Mouse (Mus musculus) neural tube, embryonic 11.5 days (tissue): ENCODE measurements around the gene Piwil1. TPM values are rescaled to one million over a fixed set of nuclear protein-coding genes. Genes with fewer than 3 reads are reported as not detected.

Experiments used
- ATAC-seq: fragments of 200-750 bp; cut with Nextera tagmentation; 2 replicates; pipeline ENCODE4 v1.8.0; 2017; ENCODE audit warnings: moderate number of reproducible peaks, mild to moderate bottlenecking, moderate TSS enrichment, moderate library complexity; ENCODE audit not compliant: insufficient read depth, low FRiP score, low TSS enrichment
- DNase-seq: peaks from one replicate; pipeline ENCODE4 v3.0.0-alpha.2; 2015; ENCODE audit warnings: low spot score
- H3K27ac ChIP-seq: fragments of 300-500 bp; sonication (generic); 2 replicates; pipeline ENCODE4 v1.5.1; 2014; ENCODE audit warnings: low read depth, mild to moderate bottlenecking, low read length
- H3K27me3 ChIP-seq: fragments of 300-500 bp; sonication (generic); 2 replicates; pipeline ENCODE4 v1.6.1; 2014; ENCODE audit warnings: mild to moderate bottlenecking, low read length, mixed read lengths; ENCODE audit not compliant: control insufficient read depth, insufficient read depth
- H3K36me3 ChIP-seq: fragments of 300-500 bp; sonication (generic); 2 replicates; pipeline ENCODE4 v1.6.1; 2014; ENCODE audit warnings: mild to moderate bottlenecking, low read length, moderate library complexity, mixed read lengths; ENCODE audit not compliant: control insufficient read depth, insufficient read depth
- H3K4me1 ChIP-seq: fragments of 300-500 bp; sonication (generic); 2 replicates; pipeline ENCODE4 v1.6.1; 2014; ENCODE audit warnings: low read length, mixed read lengths; ENCODE audit not compliant: control insufficient read depth, insufficient read depth
- H3K4me2 ChIP-seq: fragments of 300-500 bp; sonication (generic); 2 replicates; pipeline ENCODE4 v1.6.1; 2014; ENCODE audit warnings: low read depth, mild to moderate bottlenecking, moderate library complexity
- H3K4me3 ChIP-seq: fragments of 300-500 bp; sonication (generic); 2 replicates; pipeline ENCODE4 v1.5.1; 2014; ENCODE audit warnings: low read depth, low read length
- H3K9ac ChIP-seq: fragments of 300-500 bp; sonication (generic); 2 replicates; pipeline ENCODE4 v1.6.1; 2014; ENCODE audit warnings: mild to moderate bottlenecking, low read length
- H3K9me3 ChIP-seq: fragments of 300-500 bp; sonication (generic); 2 replicates; pipeline ENCODE4 v1.6.1; 2016; ENCODE audit warnings: low read length; ENCODE audit not compliant: control insufficient read depth
- WGBS: fragments of 180-500 bp; shearing (Covaris S2); extraction: QIAGEN DNeasy Blood & Tissue Kit; methylation state at CpG from one replicate; pipeline ENCODE4 v1.1.7; 2014; 5-methylcytosine and 5-hydroxymethylcytosine counted together
- polyA plus RNA-seq: library from polyadenylated mRNA; unstranded; fragments of >200 nt; fragmentation: Nextera tagmentation; extraction: Ambion mirVana; gene quantifications from 2 replicates; pipeline ENCODE4 v1.2.1, GENCODE M21; 2014

Gene Piwil1
- not detected in 2 replicates for polyA plus RNA-seq

DNA sequence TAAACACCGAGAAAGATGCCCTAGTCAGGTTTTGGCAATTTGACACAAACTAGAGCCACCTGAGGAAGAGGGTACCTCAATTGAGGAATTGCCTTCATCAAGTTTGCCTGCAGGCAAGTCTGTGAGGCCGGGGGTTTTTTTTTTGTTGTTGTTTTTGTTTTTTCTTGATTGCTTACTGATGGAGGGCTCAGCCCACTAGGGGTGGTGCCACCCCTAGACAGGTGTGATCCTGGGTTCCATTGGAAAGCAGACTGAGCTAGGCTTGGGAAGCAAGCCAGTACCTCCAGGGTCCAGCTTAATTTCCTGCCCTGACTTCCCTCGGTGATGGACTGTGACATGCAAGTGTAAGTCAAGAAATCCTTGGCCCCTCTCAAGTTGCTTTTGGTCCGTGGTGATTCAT is at the start of gene Piwil1:
TSS of gene Piwil1 (plus strand) at position 301 of the 400 bp plus-strand sequence.
- ATAC-seq: no peak

DNA sequence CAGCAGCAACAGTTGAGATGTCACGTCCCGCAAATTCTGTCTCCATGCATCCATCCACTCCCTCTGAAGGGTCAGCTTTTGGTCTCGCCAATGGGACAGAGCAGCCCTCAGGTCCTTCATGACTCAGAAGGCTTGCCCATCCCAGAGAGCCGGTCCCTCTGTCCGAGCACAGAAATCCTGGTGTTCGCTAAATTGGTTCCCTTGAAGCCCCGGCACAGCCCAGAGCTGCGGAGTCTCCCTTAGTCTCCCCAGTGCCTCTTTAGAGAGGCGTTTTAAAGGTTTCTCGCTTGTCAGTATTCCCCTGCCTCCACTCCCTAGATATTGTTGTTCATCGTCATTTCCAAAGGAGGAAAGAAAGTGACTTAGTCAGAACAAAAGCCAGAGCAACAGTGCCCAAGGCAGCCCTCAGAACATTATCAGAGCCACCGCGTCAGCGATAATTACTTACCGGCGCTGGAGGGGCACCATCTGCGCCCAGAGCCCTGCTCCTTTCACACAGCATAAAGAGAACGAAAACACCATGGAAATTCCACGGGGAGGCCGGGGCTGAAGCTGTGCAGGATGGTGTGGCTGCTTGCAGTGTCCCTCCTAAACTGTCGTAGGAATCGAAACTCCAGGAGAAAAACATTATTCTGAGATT is 45.7 kb upstream of the Piwil1 start:
- H3K4me2 ChIP-seq: peak overlapping the region; percentile 21
- no peaks in the 10 kb centered on the region for H3K36me3 ChIP-seq
- H3K9me3 ChIP-seq: no peaks in the 10 kb centered on the region
- no peak overlapping the region; the same call in 1 of the 2 replicates for H3K9ac ChIP-seq
- 48% methylated on average over 22 of the region's 22 CpGs for WGBS
- H3K27ac ChIP-seq: no peak overlapping the region
- peak; percentile 45; the same call in 1 of the 2 replicates for ATAC-seq
- no peaks in the 10 kb centered on the region for H3K27me3 ChIP-seq
- no peak overlapping the region for H3K4me3 ChIP-seq
- H3K4me1 ChIP-seq: no peaks in the 10 kb centered on the region
- peak; percentile 45 for DNase-seq

More for the DNA sequence above, at the start of gene Piwil1:
- Histone ChIP-seq H3K36me3 (no peaks in the 10 kb centered on the region), H3K4me1 (no peaks in the 10 kb centered on the region), H3K4me3 (no peak within 1 kb of the TSS), H3K27ac (no peak within 1 kb of the TSS), H3K27me3 (no peaks in the 10 kb centered on the region), H3K9ac (no peak within 1 kb of the TSS), H3K4me2 (no peak within 1 kb of the TSS), H3K9me3 (peaks cover 4% of the 10 kb centered on the region; the same call in 1 of the 2 replicates)
- DNase-seq: no peak
- 73% methylated on average over 4 of the region's 4 CpGs for WGBS

DNA sequence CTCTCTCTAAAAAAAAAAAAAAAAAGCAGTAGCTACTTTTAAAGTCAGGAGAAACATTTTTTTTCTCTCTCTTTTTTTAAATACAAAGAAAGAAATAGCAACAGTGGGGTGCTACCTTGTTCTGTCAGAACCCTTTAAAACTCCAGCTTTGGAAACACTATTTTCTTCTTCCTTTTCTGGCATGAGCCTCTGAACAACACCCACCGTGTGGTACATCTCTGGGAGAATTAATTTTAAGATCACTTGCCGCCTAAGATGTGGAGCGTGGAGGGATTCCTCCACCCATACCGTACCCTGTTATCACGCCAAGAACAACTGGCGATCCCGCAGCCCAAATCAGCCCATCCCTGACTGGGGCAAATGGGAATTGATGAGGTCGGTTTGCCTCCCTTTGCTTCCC is 42.2 kb upstream of the Piwil1 start:
- Histone ChIP-seq H3K9me3 (no peaks in the 10 kb centered on the region), H3K27me3 (no peaks in the 10 kb centered on the region), H3K9ac (no peak overlapping the region), H3K4me2 (no peak overlapping the region), H3K4me3 (no peak overlapping the region), H3K4me1 (no peaks in the 10 kb centered on the region), H3K27ac (no peak overlapping the region), H3K36me3 (no peaks in the 10 kb centered on the region)
- no peak for DNase-seq
- ATAC-seq: no peak
- 65% methylated on average over 8 of the region's 8 CpGs for WGBS

DNA sequence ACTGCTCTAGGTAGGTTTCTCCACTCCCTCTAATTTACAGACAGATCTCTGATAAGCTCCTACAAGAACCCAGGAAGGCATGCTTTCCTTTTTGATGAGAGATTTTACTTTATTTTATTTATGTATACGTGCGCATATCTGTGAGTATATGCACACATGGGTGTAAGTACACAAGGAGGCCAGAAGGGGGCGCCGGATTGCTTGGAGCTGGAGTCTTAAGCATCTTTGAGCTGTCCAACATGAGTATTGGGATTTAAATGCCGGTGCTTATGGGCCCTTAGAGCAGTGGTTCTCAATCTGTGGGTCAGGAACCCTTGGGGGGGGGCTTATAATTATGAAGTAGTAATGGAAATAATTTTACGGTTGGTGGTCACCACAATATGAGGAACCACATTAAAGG is 39.4 kb upstream of the Piwil1 start:
- Histone ChIP-seq H3K36me3 (no peaks in the 10 kb centered on the region), H3K4me2 (no peak overlapping the region), H3K9me3 (no peaks in the 10 kb centered on the region), H3K9ac (no peak overlapping the region), H3K27ac (no peak overlapping the region), H3K4me1 (no peaks in the 10 kb centered on the region), H3K4me3 (no peak overlapping the region), H3K27me3 (no peaks in the 10 kb centered on the region)
- ATAC-seq (no peak), DNase-seq (no peak)
- WGBS: 94% methylated on average over 6 of the region's 6 CpGs

DNA sequence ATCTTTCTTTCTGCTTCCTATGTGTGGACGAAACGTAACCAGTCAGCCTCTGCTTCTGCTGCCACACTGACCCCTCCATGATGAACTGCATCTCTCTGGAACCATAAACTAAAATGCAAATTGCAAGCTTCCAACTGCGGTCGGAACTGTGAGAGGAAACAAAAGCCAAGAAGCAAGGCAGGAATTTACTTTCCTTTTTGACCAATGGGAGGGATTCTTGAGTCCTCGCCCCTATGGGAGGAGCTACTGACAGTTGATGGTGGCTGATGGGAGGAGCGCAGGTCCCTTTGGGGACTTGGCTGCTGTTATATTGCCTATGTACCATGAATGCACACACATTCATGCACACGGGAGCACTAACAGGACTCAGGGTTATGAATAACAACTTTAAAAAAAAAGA is 38.3 kb upstream of the Piwil1 start:
- no peaks in the 10 kb centered on the region for H3K9me3 ChIP-seq
- ATAC-seq (no peak), DNase-seq (no peak)
- H3K27ac ChIP-seq: no peak overlapping the region
- no peak overlapping the region for H3K9ac ChIP-seq
- 74% methylated on average over 7 of the region's 7 CpGs for WGBS
- no peaks in the 10 kb centered on the region for H3K36me3 ChIP-seq
- no peak overlapping the region for H3K4me2 ChIP-seq
- H3K4me3 ChIP-seq: no peak overlapping the region
- H3K4me1 ChIP-seq: no peaks in the 10 kb centered on the region
- H3K27me3 ChIP-seq: no peaks in the 10 kb centered on the region

DNA sequence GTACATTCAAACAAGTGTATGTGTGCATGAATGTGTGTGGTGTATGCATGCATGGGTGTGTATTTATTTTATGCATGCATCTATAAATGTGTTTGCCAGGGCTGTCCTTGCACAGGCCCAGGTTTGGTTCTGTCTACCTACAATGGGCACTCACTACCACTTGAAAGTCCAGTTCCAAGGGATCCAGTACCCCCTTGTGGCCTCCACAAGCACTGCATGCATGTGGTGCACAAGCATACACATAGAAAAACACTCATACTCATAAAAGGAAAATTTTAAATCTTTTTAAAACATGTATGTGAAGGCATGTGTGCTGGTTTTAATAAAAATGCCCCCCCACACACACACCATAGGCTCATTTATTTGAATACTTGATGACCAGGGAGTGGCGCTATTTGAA is 37.3 kb upstream of the Piwil1 start:
- Histone ChIP-seq H3K27ac (no peak overlapping the region), H3K36me3 (no peaks in the 10 kb centered on the region), H3K4me1 (no peaks in the 10 kb centered on the region), H3K9ac (no peak overlapping the region), H3K4me3 (no peak overlapping the region), H3K27me3 (no peaks in the 10 kb centered on the region), H3K4me2 (no peak overlapping the region), H3K9me3 (no peaks in the 10 kb centered on the region)
- ATAC-seq: no peak
- WGBS: 83% methylated on average over 1 of the region's 1 CpGs
- DNase-seq: no peak

DNA sequence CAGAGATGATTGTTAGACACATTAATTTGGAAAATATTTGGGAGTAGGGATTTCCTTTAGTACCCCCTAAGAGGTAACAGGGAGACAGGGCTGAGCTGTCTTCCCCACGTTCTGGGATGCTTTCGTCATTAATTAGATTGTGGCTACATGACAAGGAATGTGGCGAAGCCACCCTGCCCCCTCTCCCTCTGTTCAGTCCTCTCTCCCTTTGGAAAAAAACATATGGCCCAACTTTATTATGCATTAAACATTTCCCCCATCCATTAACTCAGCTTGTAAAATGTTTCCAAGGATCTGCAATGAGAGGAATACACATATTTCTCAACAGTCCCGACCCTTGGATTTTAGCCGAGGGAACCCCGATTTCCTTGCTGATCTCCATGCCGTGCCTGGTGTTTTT is 35.0 kb upstream of the Piwil1 start:
- Histone ChIP-seq H3K27me3 (no peaks in the 10 kb centered on the region), H3K4me2 (no peak overlapping the region), H3K4me3 (no peak overlapping the region), H3K27ac (no peak overlapping the region), H3K9me3 (no peaks in the 10 kb centered on the region), H3K9ac (no peak overlapping the region), H3K4me1 (no peaks in the 10 kb centered on the region), H3K36me3 (no peaks in the 10 kb centered on the region)
- no peak for ATAC-seq
- WGBS: 73% methylated on average over 7 of the region's 7 CpGs
- no peak for DNase-seq

DNA sequence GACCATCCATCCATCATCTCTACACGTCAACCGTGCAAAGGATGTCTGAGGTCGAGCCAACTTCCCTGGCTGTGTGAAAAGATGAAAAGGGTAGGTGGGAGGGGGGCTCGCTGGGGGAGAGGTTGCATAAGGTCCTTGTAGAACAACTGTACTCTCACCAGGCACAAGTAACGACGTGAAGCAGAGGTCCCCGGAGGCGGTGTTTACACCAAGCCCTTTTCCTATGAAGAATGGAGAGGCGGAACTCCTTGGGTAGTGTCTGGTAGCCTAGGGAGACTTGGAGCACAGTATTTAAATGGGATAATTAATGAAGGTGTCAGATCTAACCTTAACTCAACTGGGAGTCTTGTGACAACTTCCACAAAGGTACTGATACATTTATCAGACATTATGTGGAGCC is 28.2 kb upstream of the Piwil1 start:
- Histone ChIP-seq H3K27ac (no peak overlapping the region), H3K4me1 (no peaks in the 10 kb centered on the region), H3K4me3 (no peak overlapping the region), H3K9ac (no peak overlapping the region), H3K9me3 (no peaks in the 10 kb centered on the region), H3K27me3 (no peaks in the 10 kb centered on the region), H3K4me2 (no peak overlapping the region), H3K36me3 (no peaks in the 10 kb centered on the region)
- 61% methylated on average over 9 of the region's 9 CpGs for WGBS
- DNase-seq (no peak), ATAC-seq (no peak)

DNA sequence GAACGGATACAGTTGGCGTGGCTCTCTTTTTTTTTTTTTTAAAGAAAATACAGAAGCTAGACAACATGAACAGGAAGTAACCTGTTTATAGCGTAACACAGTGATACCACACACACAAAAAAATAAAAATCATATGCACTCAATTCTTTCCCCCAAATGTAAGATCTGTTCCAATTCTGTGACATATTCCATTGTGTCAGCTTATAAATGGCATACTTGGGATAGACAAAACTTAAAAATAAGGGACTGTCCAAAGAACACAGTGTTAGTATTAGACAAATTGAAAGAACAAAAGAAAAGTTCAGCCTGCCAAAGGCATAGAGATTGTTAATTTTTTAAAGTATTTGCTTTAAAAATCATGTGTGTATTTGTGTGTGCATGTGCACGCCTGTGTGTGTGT is 25.0 kb upstream of the Piwil1 start:
- WGBS: 93% methylated on average over 4 of the region's 4 CpGs
- no peak for ATAC-seq
- Histone ChIP-seq H3K36me3 (no peaks in the 10 kb centered on the region), H3K9ac (no peak overlapping the region), H3K27me3 (no peaks in the 10 kb centered on the region), H3K27ac (no peak overlapping the region), H3K4me1 (no peaks in the 10 kb centered on the region), H3K4me2 (no peak overlapping the region), H3K9me3 (no peaks in the 10 kb centered on the region), H3K4me3 (no peak overlapping the region)
- no peak for DNase-seq
